Mouse (Mus musculus): ENCODE results near the gene Apobr.

Gene Apobr

GRCm38 (mm10) chr7:126601896-126602295 is 17.2 kb downstream of the Apobr start:
- DNase-seq: no peak

GRCm38 (mm10) chr7:126602650-126603049 is 17.9 kb downstream of the Apobr start:
- DNase-seq: no peak

- no peak for DNase-seq
Measured at GRCm38 (mm10) chr7:126606611-126607010, 21.9 kb downstream of the Apobr start.

- peak; percentile 18 to 33 for DNase-seq
Measured at GRCm38 (mm10) chr7:126607064-126607463, 22.3 kb downstream of the Apobr start.

- no peak for DNase-seq
Measured at GRCm38 (mm10) chr7:126607796-126608195, 23.1 kb downstream of the Apobr start.

GRCm38 (mm10) chr7:126612736-126613135 is 28.0 kb downstream of the Apobr start:
- no peak for DNase-seq

GRCm38 (mm10) chr7:126616707-126617106 is 32.0 kb downstream of the Apobr start:
- no peak for DNase-seq

- no peak for DNase-seq
Measured at GRCm38 (mm10) chr7:126619559-126620275, 35.0 kb downstream of the Apobr start.

- DNase-seq: peak in 1 of 2 experiments; percentile 31
Measured at GRCm38 (mm10) chr7:126621452-126622359, 37.0 kb downstream of the Apobr start.

GRCm38 (mm10) chr7:126623381-126623780 is 38.6 kb downstream of the Apobr start:
- DNase-seq: no peak

- DNase-seq: no peak
Measured at GRCm38 (mm10) chr7:126624774-126625173, 40.0 kb downstream of the Apobr start.

- peak; percentile 61 to 73 for DNase-seq
Measured at GRCm38 (mm10) chr7:126625369-126625768, 40.6 kb downstream of the Apobr start.

GRCm38 (mm10) chr7:126625807-126626600 is 41.3 kb downstream of the Apobr start:
- no peak for DNase-seq

GRCm38 (mm10) chr7:126628111-126628510 is 43.4 kb downstream of the Apobr start:
- peak; percentile 34 to 57 for DNase-seq

GRCm38 (mm10) chr7:126629915-126630314 is 45.2 kb downstream of the Apobr start:
- DNase-seq: no peak

GRCm38 (mm10) chr7:126630824-126631518 is 46.2 kb downstream of the Apobr start, which contains the start of gene Nupr1:
Gene Nupr1 (minus strand): TSS chr7:126630861.
- no peak for DNase-seq

- DNase-seq: no peak
Measured at GRCm38 (mm10) chr7:126632478-126632877, 47.7 kb downstream of the Apobr start.

- DNase-seq: no peak
Measured at GRCm38 (mm10) chr7:126635375-126635774, 50.6 kb downstream of the Apobr start.

- DNase-seq: peak; percentile 34 to 49
Measured at GRCm38 (mm10) chr7:126636733-126637520, 52.2 kb downstream of the Apobr start.
